Mouse (Mus musculus) ES-E14 (cell line): ENCODE measurements around the gene Gprin1. TPM values are rescaled to one million over a fixed set of nuclear protein-coding genes. Genes with fewer than 3 reads are reported as not detected.

Experiments
- DNase-seq: peaks from one replicate; pipeline ENCODE4 v3.0.0-alpha.2; 2013; ENCODE audit warnings: low read depth, low spot score
- H3K27ac ChIP-seq: 2 replicates; pipeline ENCODE4 v1.5.1; 2012; ENCODE audit warnings: low read depth, mild to moderate bottlenecking, low read length, moderate library complexity, mixed read lengths; ENCODE audit not compliant: poor library complexity, insufficient read depth, severe bottlenecking
- H3K36me3 ChIP-seq: 2 replicates; pipeline ENCODE4 v1.6.1; 2012; ENCODE audit warnings: mild to moderate bottlenecking, low read length, moderate library complexity, mixed read lengths; ENCODE audit not compliant: control insufficient read depth, poor library complexity, insufficient read depth, severe bottlenecking
- H3K4me1 ChIP-seq, 2 experiments: fragments of 150-350 bp in 1 of 2; sonication (generic) in 1 of 2; 2 replicates each; pipeline ENCODE4 v1.6.1; 2012; ENCODE audit warnings: low read length in 2 of 2, mild to moderate bottlenecking in 1 of 2, mixed read lengths in 1 of 2; ENCODE audit not compliant: control insufficient read depth in 2 of 2, insufficient read depth in 2 of 2, poor library complexity in 1 of 2
- H3K4me3 ChIP-seq, 2 experiments: fragments of 150-350 bp in 1 of 2; sonication (generic) in 1 of 2; 2 replicates each; pipeline ENCODE4 v1.5.1; 2012; ENCODE audit warnings: low read length in 2 of 2, low read depth in 1 of 2, mild to moderate bottlenecking in 1 of 2, mixed read lengths in 1 of 2; ENCODE audit not compliant: insufficient read depth in 1 of 2, poor library complexity in 1 of 2, severe bottlenecking in 1 of 2
- H3K9ac ChIP-seq: 2 replicates; pipeline ENCODE4 v1.6.1; 2012; ENCODE audit warnings: low read depth, mild to moderate bottlenecking, low read length, mixed read lengths; ENCODE audit not compliant: poor library complexity, insufficient read depth, severe bottlenecking
- H3K9me3 ChIP-seq: fragments of 150-350 bp; sonication (generic); 2 replicates; pipeline ENCODE4 v1.6.1; 2012; ENCODE audit warnings: low read depth, mild to moderate bottlenecking, low read length; ENCODE audit not compliant: control insufficient read depth, insufficient read depth
- CHD2 ChIP-seq: IDR thresholded peaks from 2 replicates; pipeline ENCODE4 v1.6.1; 2014; ENCODE audit warnings: mild to moderate bottlenecking, low read depth, low read length, inconsistent platforms
- HCFC1 ChIP-seq: IDR thresholded peaks from 2 replicates; pipeline ENCODE4 v1.6.1; 2012; ENCODE audit warnings: low read length, inconsistent platforms, borderline replicate concordance; ENCODE audit not compliant: insufficient read depth
- MAFK ChIP-seq: IDR thresholded peaks from 2 replicates; pipeline ENCODE4 v1.6.1; 2014; ENCODE audit warnings: mild to moderate bottlenecking, low read depth, low read length, inconsistent platforms; ENCODE audit not compliant: insufficient read depth
- ZC3H11A ChIP-seq: IDR thresholded peaks from 2 replicates; pipeline ENCODE4 v1.6.1; 2012; ENCODE audit warnings: low read depth, mild to moderate bottlenecking, inconsistent platforms, low read length, borderline replicate concordance
- ZNF384 ChIP-seq: IDR thresholded peaks from 2 replicates; pipeline ENCODE4 v1.6.1; 2012; ENCODE audit warnings: low read depth, low read length, inconsistent platforms
- in situ Hi-C, 2 experiments: fragments of 600-800 bp; cut with MboI; formaldehyde crosslinking; loops; one replicate each; pipeline ENCODE4 v1.15.1; 2025; ENCODE audit warnings: low sequenced_read_pairs in 2 of 2, inconsistent platforms in 1 of 2; ENCODE audit not compliant: unreplicated experiment in 2 of 2
- total RNA-seq: library from RNA; depleted of rRNA; stranded (reverse); fragments of 300-350 nt; gene quantifications from 2 replicates; pipeline ENCODE4 v1.2.3, GENCODE M21; 2012

Gprin1 gene
- total RNA-seq, 1 experiment = 0.58 TPM

DNA sequence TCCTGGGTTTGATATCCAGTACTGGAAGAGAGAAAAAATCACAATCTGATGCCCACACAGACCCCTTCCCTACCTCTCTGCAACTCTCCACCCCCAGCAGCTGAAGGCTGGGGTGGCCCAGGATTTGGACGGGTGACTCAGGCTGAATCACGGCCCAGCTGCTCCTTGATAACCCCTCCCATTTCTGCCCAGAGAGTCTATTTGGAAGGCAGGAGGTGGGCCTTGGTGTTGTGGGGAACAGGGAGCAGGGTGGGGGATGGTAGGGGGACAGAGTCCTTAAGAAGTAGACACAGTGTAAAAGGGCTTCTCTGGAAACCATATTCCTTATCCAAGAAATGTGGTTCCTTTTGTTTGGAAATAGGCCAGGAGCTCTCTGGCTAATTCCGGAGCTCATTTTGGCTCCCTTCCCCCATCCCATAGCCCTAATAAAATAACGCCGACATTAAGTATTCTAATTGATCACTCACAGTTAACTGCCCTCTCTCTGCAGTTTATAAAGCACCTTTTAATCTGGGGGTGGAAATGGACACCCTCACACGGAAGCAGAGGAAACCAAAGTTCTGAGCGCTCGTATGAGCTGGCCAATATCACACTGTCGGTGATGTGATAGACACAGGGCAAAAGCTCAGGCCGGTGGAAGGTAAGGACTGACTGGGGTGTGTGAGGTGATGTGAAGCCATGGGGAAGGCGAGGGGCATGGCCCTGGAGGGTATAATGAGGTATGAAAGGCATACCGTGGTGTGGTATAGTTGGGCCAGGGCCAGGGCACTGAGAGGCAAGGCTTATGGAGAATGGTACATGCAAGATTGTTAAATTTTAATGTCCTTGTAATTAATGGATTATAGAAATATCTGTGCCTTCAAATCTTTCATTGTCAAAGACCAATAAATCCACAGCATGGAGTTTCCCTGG, 4.8 kb upstream of the Gprin1 start:
- H3K4me3 ChIP-seq = no peak overlapping the region
- H3K36me3 ChIP-seq = no peaks in the 10 kb centered on the region
- no peak overlapping the region for H3K9ac ChIP-seq
- no peak for TF ChIP-seq MAFK
- no peak for TF ChIP-seq CHD2
- no peak for TF ChIP-seq HCFC1
- no peak for TF ChIP-seq ZC3H11A
- no peak for TF ChIP-seq ZNF384
- H3K27ac ChIP-seq = no peak overlapping the region
- DNase-seq = no peak
- peaks cover 0 to 5% of the 10 kb centered on the region in 2 experiments; a peak in 2 of 4 replicates for H3K4me1 ChIP-seq
- H3K9me3 ChIP-seq = no peaks in the 10 kb centered on the region
- in situ Hi-C loops = no loop called here

- Histone ChIP-seq H3K36me3 (no peaks in the 10 kb centered on the region), H3K9ac (no peak overlapping the region), H3K4me3 (no peak overlapping the region), H3K4me1 (peaks cover 0 to 2% of the 10 kb centered on the region in 2 experiments; a peak in 1 of 4 replicates), H3K9me3 (no peaks in the 10 kb centered on the region), H3K27ac (no peak overlapping the region)
- no peak for DNase-seq
- no peak for TF ChIP-seq ZNF384
- TF ChIP-seq CHD2 = no peak
- no peak for TF ChIP-seq ZC3H11A
- no peak for TF ChIP-seq HCFC1
- TF ChIP-seq MAFK = no peak
- in situ Hi-C loops = no loop called here
Observed at GRCm38 (mm10) chr13:54753733-54754132, 4.1 kb upstream of the Gprin1 start.

GRCm38 (mm10) chr13:54752656-54753055, 3.0 kb upstream of the Gprin1 start:
- no peaks in the 10 kb centered on the region for H3K36me3 ChIP-seq
- no peak overlapping the region for H3K9ac ChIP-seq
- in situ Hi-C loops = no loop called here
- no peak overlapping the region for H3K4me3 ChIP-seq
- no peak for DNase-seq
- no peaks in the 10 kb centered on the region for H3K9me3 ChIP-seq
- H3K27ac ChIP-seq = no peak overlapping the region
- peaks cover 0 to 2% of the 10 kb centered on the region in 2 experiments; a peak in 1 of 4 replicates for H3K4me1 ChIP-seq
- TF ChIP-seq ZNF384 (no peak), CHD2 (no peak), ZC3H11A (no peak), HCFC1 (no peak), MAFK (no peak)

GRCm38 (mm10) chr13:54750699-54751098, 1.0 kb upstream of the Gprin1 start:
- TF ChIP-seq CHD2 (no peak), HCFC1 (no peak), ZNF384 (no peak), ZC3H11A (no peak), MAFK (no peak)
- H3K36me3 ChIP-seq = no peaks in the 10 kb centered on the region
- no peak overlapping the region for H3K9ac ChIP-seq
- no peak overlapping the region for H3K27ac ChIP-seq
- in situ Hi-C loops = no loop called here
- H3K9me3 ChIP-seq = no peaks in the 10 kb centered on the region
- no peak overlapping the region for H3K4me3 ChIP-seq
- H3K4me1 ChIP-seq = peaks cover 0 to 2% of the 10 kb centered on the region in 2 experiments; a peak in 1 of 4 replicates
- no peak for DNase-seq
